Mouse (Mus musculus) heart, embryonic 13.5 days (tissue): Measurements from ENCODE around the gene Dao. TPM values are rescaled to one million over a fixed set of nuclear protein-coding genes. Genes with fewer than 3 reads are reported as not detected.

Source experiments
- ATAC-seq: fragments of 200-750 bp; cut with Nextera tagmentation; 2 replicates; pipeline ENCODE4 v1.8.0; 2017; ENCODE audit warnings: moderate TSS enrichment; ENCODE audit not compliant: insufficient number of reproducible peaks, low FRiP score, low TSS enrichment; ENCODE audit errors: extremely low read depth
- H3K27ac ChIP-seq: fragments of 300-500 bp; sonication (generic); replicated peaks from 2 replicates; pipeline ENCODE4 v1.5.1; 2015; ENCODE audit warnings: moderate library complexity, mild to moderate bottlenecking, inconsistent platforms
- H3K27me3 ChIP-seq: fragments of 300-500 bp; sonication (generic); replicated peaks from 2 replicates; pipeline ENCODE4 v1.6.1; 2015; ENCODE audit warnings: mild to moderate bottlenecking, inconsistent platforms
- H3K36me3 ChIP-seq: fragments of 300-500 bp; sonication (generic); 2 replicates; pipeline ENCODE4 v1.6.1; 2015; ENCODE audit warnings: mild to moderate bottlenecking, inconsistent platforms
- H3K4me1 ChIP-seq: fragments of 300-500 bp; sonication (generic); 2 replicates; pipeline ENCODE4 v1.6.1; 2015; ENCODE audit warnings: inconsistent platforms
- H3K4me2 ChIP-seq: fragments of 300-500 bp; sonication (generic); 2 replicates; pipeline ENCODE4 v1.6.1; 2015; ENCODE audit warnings: inconsistent platforms, mild to moderate bottlenecking, moderate library complexity
- H3K4me3 ChIP-seq: fragments of 300-500 bp; sonication (generic); 2 replicates; pipeline ENCODE4 v1.5.1; 2015; ENCODE audit warnings: moderate library complexity, mild to moderate bottlenecking, inconsistent platforms
- H3K9ac ChIP-seq: fragments of 300-500 bp; sonication (generic); 2 replicates; pipeline ENCODE4 v1.6.1; 2015; ENCODE audit warnings: inconsistent platforms, mild to moderate bottlenecking, moderate library complexity
- H3K9me3 ChIP-seq: fragments of 300-500 bp; sonication (generic); 2 replicates; pipeline ENCODE4 v1.6.1; 2016; ENCODE audit warnings: inconsistent platforms
- WGBS: fragments of 180-500 bp; shearing (Covaris S2); methylation state at CpG from one replicate; pipeline ENCODE4 v1.1.7; 2015; ENCODE audit warnings: mixed read lengths; 5-methylcytosine and 5-hydroxymethylcytosine counted together
- polyA plus RNA-seq: library from polyadenylated mRNA; unstranded; fragments of >200 nt; fragmentation: Nextera tagmentation; extraction: Ambion mirVana; gene quantifications from 2 replicates; pipeline ENCODE4 v1.2.1, GENCODE M21; 2015

Dao gene
- polyA plus RNA-seq, 1 experiment from 2014 or later: not detected

DNA sequence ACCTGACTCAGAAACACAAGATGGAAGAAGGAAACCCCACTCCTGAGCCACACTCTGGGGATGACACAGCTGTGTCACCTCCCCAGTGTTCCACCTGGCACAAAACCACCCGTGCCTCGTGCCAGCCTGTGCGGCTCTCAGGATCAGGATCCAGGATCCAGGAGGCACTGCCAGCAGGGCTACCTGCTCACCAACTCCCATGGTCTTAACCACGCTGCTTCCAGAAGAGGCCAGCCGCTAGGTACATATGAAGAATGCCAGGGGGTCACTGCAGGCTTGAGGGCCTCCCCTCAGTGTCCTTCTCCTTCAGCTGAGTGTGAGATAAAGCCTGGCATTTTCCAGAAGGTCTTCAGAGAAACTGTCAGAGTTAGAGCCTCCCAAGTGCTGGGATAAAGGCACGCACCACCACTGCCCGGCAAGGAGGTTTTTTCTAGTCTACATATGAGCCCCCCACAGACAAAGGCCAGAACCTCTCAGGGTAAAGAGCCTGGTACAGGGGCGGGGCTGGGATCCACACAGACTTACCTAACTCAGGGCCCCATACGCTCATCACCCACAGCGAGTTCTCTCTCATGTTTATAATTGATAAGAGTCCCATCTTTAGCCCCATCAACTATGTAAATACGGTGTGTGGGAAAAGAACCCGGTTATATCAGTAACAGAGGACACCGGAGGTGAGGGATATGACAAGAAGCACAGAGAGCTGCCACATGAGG, 19.3 kb upstream of the Dao start:
- Histone ChIP-seq H3K27me3 (no peaks in the 10 kb centered on the region), H3K9ac (peak overlapping the region; percentile 40), H3K9me3 (no peaks in the 10 kb centered on the region), H3K36me3 (peaks cover 35% of the 10 kb centered on the region), H3K27ac (no peak overlapping the region; the same call in 1 of the 2 replicates), H3K4me1 (peaks cover 75% of the 10 kb centered on the region), H3K4me3 (no peak overlapping the region), H3K4me2 (peak overlapping the region; percentile 6; the same call in 1 of the 2 replicates)
- 59% methylated on average over 13 of the region's 13 CpGs for WGBS
- no peak; the same call in 1 of the 2 replicates for ATAC-seq

DNA sequence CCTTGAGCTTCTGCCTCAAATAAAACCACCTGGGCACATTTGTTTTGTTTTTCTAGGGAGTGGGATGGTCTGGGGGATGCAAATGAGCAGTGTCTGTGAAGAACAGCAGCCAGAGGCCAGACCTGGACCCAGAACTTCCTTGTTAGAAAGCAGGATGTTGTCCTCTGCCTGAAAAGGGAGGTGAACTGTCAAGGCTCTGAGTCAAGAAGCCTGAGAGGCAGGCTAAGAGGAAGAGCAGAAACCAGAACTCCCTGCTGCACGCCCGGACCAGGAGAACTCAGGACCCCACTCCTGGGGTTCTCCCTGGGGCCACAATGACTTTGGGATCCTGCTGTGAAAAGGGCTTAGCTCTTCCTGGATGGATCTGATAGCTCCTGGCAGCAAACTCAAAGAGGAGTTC, 17.8 kb upstream of the Dao start:
- peaks cover 80% of the 10 kb centered on the region for H3K4me1 ChIP-seq
- no peak overlapping the region for H3K4me3 ChIP-seq
- no peak for ATAC-seq
- H3K36me3 ChIP-seq: peaks cover 39% of the 10 kb centered on the region
- H3K27me3 ChIP-seq: no peaks in the 10 kb centered on the region
- 0 out of 2 replicates have a peak overlapping the region, but pooled peaks have one; percentile 25 for H3K9ac ChIP-seq
- 0 out of 2 replicates have a peak overlapping the region, but pooled peaks have one; percentile 34 for H3K4me2 ChIP-seq
- 59% methylated on average over 2 of the region's 2 CpGs for WGBS
- H3K27ac ChIP-seq: peak overlapping the region; percentile 69
- H3K9me3 ChIP-seq: no peaks in the 10 kb centered on the region

DNA sequence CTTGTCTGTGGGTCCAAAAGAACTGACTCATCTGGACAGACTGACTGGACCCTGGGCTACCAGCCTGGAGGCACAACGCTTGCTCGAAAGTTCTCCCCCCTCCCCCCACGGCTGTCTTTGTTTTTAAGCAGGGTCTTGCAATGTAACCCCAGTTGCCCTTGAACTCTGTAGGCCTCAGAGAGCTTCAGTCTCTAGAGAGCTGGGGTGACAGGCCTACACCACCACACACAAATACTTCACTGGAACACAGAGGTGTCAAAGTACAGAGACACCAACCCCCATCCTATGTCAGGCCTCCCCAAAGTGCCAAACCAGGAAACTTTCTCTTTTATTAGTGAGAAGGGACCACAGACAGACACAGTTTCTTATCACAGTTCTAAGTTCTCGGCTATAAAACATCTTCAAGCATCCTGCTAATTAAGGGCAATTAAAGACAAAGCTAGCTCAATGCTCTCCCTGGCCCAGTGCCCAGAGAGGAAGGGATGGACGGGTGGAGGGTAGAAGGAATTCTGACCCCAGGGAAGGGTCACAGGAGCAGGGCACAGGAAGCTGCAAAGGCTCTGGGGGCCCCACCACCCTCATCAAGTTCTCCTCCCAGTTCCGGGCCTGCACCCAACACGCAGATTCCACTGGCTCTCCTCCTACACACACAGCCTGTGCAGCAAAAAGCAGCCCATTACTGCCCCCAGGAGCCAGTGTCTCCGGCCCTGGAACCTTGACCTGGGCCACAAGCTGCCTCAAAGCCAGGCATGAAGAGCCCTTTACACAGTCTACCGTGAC, 17.1 kb upstream of the Dao start:
- Histone ChIP-seq H3K4me3 (no peak overlapping the region), H3K27ac (peak overlapping the region; percentile 69), H3K9ac (peak overlapping the region; percentile 25; the same call in 1 of the 2 replicates), H3K4me2 (peak overlapping the region; percentile 34; the same call in 1 of the 2 replicates), H3K27me3 (no peaks in the 10 kb centered on the region), H3K9me3 (no peaks in the 10 kb centered on the region), H3K36me3 (peaks cover 35% of the 10 kb centered on the region), H3K4me1 (peaks cover 82% of the 10 kb centered on the region)
- ATAC-seq: no peak; the same call in 1 of the 2 replicates
- 33% methylated on average over 9 of the region's 9 CpGs for WGBS

DNA sequence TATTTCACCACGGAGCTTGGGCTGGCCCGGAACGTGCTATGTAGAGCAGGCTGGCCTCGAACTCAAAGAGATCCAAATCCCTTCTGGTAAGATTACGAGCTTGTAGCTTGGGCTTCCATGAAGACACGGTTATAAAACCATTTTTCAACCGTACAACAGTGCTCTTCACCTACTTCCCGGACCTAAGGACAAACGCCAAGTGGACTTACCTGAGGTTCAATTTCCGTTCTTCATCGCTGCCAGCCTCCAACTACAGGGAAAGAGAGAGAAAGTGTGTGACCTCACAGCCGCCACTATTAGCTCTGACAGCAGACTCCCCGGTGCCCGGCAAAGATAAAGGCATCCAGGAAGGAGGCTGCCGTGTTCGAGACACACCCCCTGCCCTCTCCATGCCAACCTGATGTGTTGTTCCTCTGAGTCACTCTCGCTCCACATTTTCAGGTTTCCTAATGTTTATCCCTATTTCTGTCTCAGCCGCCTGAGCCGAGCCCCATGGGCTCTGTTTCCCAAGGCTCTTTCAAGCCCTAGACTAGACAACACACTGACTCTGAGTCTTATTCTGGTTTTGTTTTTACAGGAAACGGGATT, 14.0 kb upstream of the Dao start:
- Histone ChIP-seq H3K4me3 (no peak overlapping the region), H3K27ac (0 out of 2 replicates have a peak overlapping the region, but pooled peaks have one; percentile 8), H3K9ac (peak overlapping the region; percentile 38; the same call in 1 of the 2 replicates), H3K36me3 (peaks cover 22% of the 10 kb centered on the region), H3K4me1 (peaks cover 74% of the 10 kb centered on the region), H3K27me3 (no peaks in the 10 kb centered on the region), H3K4me2 (peak overlapping the region; percentile 27), H3K9me3 (no peaks in the 10 kb centered on the region)
- ATAC-seq: no peak
- 61% methylated on average over 20 of the region's 20 CpGs for WGBS

DNA sequence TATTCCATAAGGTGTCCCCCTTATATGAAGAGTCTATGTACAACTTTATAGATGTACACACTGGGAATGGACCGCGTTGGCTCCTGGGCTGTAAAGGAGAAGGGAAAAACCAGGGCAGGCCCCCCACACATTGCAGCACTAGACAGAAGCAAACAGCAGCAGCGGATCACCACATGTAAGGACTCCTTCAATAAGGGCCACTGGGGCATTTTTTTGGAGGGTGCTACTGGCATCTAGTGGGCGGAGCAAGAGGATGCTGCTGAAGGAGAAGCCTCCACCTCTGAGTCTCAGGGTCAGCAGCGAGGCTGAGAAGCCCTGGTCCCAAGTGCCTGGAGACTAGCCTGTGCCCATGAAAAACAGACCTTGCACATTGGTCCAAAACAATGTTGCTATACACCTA, 12.9 kb upstream of the Dao start:
- Histone ChIP-seq H3K9me3 (no peaks in the 10 kb centered on the region), H3K27ac (no peak overlapping the region), H3K36me3 (peaks cover 22% of the 10 kb centered on the region), H3K4me2 (0 out of 2 replicates have a peak overlapping the region, but pooled peaks have one; percentile 89), H3K27me3 (no peaks in the 10 kb centered on the region), H3K4me3 (no peak overlapping the region), H3K9ac (0 out of 2 replicates have a peak overlapping the region, but pooled peaks have one; percentile 52), H3K4me1 (peaks cover 67% of the 10 kb centered on the region)
- 90% methylated on average over 5 of the region's 5 CpGs for WGBS
- ATAC-seq: no peak

DNA sequence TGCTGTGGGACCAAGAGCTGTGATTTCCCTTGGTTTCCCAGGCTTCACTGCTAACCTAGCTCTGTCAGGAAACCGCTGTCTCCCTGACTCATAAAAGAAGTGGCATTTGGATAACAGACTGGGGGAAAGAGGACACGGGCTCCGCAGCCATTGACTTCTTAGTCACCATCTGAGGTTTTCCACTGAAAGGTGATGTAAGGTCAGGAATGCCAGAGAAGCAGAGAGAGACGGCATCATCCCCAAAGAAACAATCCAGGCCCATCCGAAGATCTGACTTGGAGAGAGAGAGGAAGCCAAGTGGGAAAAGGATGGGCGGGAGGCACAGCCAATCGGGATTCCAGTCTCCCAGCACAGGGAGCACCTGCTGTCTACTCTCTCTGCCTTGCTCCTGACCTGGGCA, 12.4 kb upstream of the Dao start:
- Histone ChIP-seq H3K4me2 (peak overlapping the region; percentile 89), H3K4me1 (peaks cover 63% of the 10 kb centered on the region), H3K9ac (peak overlapping the region; percentile 52; the same call in 1 of the 2 replicates), H3K4me3 (no peak overlapping the region), H3K36me3 (peaks cover 22% of the 10 kb centered on the region), H3K9me3 (no peaks in the 10 kb centered on the region), H3K27ac (no peak overlapping the region), H3K27me3 (no peaks in the 10 kb centered on the region)
- no peak for ATAC-seq
- WGBS: 54% methylated on average over 7 of the region's 7 CpGs

DNA sequence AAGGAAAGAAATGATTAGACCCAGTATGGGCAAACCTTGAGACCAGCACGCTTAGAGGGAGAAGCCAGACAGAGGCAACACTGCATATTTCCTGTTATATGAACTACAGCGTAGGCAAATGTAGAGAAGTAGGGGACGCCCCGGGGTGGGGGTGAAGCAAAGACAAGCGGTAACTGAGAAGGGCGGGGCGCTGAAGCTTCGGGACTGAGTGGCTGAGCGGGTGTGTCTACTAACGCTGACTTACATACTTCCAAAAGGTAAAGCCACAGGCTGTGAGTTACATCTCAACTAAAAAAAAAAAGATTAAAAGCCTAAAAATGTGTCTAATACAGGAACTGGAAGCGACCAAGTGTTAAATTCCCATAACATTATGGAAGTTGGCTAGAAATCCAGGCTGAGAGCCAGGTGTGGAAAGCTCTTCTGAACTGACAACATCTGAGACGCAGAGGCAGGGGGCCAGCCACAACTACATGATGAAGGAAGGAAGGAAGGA, 11.1 kb upstream of the Dao start:
- H3K4me3 ChIP-seq: peak overlapping the region; percentile 90

DNA sequence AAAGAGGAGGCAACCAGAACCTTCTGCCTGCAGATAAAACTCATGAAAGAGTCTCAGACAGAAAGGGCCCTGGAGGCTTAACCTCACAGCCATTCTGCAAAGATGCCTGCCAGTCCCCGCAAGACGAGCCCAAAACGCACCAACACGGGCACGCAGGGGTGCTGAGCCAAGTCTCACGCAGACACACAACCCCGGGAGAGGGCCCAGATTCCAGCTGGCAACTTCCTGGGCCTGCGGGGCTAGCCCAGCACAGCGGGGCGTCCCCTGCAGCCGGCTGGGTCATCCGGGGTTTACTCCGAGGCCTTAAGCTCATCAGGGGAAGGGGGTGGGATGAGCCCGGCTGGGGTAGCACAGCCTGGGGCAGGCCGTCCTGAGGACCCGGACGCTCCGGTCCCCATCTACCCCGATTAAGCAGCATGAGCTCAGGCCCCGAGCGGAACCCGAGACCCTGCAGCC, 10.4 kb upstream of the Dao start:
- H3K27ac ChIP-seq: peak overlapping the region; percentile 95
- no peaks in the 10 kb centered on the region for H3K9me3 ChIP-seq
- H3K4me3 ChIP-seq: peak overlapping the region; percentile 90
- under 1% methylated on average over 22 of the region's 22 CpGs for WGBS
- H3K4me1 ChIP-seq: peaks cover 58% of the 10 kb centered on the region
- peak overlapping the region; percentile 89 for H3K4me2 ChIP-seq
- ATAC-seq: peak; percentile 58
- no peaks in the 10 kb centered on the region for H3K27me3 ChIP-seq
- H3K9ac ChIP-seq: peak overlapping the region; percentile 97
- peaks cover 13% of the 10 kb centered on the region for H3K36me3 ChIP-seq

More for the DNA sequence above, 11.1 kb upstream of the Dao start:
- peak overlapping the region; percentile 95 for H3K27ac ChIP-seq
- no peaks in the 10 kb centered on the region for H3K9me3 ChIP-seq
- H3K9ac ChIP-seq: peak overlapping the region; percentile 97
- H3K4me1 ChIP-seq: peaks cover 60% of the 10 kb centered on the region
- WGBS: 20% methylated on average over 12 of the region's 12 CpGs
- peak overlapping the region; percentile 89 for H3K4me2 ChIP-seq
- H3K27me3 ChIP-seq: no peaks in the 10 kb centered on the region
- ATAC-seq: no peak
- H3K36me3 ChIP-seq: peaks cover 20% of the 10 kb centered on the region

DNA sequence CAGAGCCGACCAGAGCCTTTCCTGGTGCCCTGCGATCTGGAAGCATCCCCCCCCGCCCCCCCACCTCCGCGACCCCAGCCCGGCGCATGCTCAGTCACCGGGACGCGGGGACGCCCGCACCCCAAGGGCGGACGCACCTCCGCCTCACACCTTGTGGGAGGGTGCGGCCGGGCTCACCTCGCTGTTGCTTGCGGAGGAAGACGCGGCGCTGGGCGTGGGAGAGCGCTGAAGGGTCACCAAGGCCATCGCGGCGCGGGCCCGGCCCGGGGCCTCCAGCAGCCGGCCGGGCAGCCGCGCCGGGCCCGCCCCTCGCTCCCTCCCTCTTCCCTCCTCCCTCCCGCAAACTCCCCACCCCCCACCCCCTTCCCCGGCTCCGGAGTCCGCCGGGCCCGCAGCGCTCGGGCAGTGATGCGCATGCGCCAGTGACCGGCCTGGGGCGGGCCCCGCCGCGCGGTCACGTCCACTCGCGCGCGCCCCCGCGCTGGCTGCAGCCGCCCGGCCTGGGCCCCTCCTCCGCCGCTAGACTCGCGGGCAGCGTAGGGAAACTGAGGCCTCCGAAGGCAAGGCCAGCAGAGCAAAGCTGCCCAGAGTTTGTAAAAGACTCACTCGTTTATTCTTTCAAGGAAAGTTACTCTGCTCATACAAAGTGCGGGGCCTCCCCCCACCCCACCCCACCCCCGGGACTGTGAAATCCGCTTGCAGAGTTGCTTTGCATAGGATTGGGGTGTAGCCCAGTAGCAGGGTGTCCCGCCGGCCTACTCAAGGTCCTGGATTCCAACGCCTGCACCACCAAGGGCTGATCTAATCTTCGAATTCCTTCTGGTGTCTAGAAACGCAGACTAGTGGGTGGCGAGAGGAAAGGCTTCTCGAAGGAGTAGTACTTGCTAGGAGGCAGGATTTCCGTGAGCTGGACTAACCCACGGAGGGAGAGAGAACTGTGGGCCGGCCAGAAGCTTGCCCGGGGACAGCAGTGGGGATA, 9.7 kb upstream of the Dao start, which contains the start of gene Ssh1:
Gene Ssh1, minus strand, starts transcription at position 408 of the 979 bp plus-strand sequence.
- ATAC-seq: peak; percentile 81
- Histone ChIP-seq H3K9ac (peak within 1 kb of the TSS; percentile 97), H3K4me2 (peak within 1 kb of the TSS; percentile 89), H3K27me3 (no peaks in the 10 kb centered on the region), H3K27ac (peak within 1 kb of the TSS; percentile 95), H3K9me3 (no peaks in the 10 kb centered on the region), H3K36me3 (peaks cover 9% of the 10 kb centered on the region), H3K4me3 (peak within 1 kb of the TSS; percentile 90), H3K4me1 (peaks cover 58% of the 10 kb centered on the region)
- under 1% methylated on average over 71 of the region's 83 CpGs for WGBS

DNA sequence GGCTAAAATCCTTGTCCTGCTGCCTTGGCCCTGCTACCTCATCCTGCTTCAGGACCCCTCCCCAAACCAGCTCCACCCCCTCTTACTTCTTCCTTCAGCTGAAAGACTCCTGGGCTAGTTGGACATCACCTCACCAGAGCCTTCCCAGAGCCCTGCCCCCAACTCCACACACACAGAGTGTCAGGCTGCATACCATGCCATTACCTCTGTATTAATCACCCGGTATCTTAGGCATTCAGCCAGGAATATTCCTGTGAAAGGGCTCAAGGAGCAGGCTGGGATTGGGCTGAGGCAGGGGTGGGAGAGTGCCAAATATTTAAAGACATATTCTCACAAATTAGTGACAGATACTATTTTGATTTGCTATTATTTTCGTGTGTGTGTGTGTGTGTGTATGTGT, 7.0 kb upstream of the Dao start:
- peaks cover 33% of the 10 kb centered on the region for H3K4me1 ChIP-seq
- no peaks in the 10 kb centered on the region for H3K9me3 ChIP-seq
- 46% methylated on average over 2 of the region's 2 CpGs for WGBS
- H3K36me3 ChIP-seq: no peaks in the 10 kb centered on the region
- H3K27me3 ChIP-seq: no peaks in the 10 kb centered on the region
- no peak overlapping the region for H3K4me3 ChIP-seq
- H3K4me2 ChIP-seq: no peak overlapping the region
- no peak for ATAC-seq
- H3K27ac ChIP-seq: no peak overlapping the region
- no peak overlapping the region for H3K9ac ChIP-seq
